Mouse (Mus musculus) gonadal fat pad, adult 2 months (tissue): Measurements from ENCODE around the gene Foxp1. TPM values are rescaled to one million over a fixed set of nuclear protein-coding genes. Genes with fewer than 3 reads are reported as not detected.

Source experiments
- DNase-seq: peaks from one replicate; pipeline ENCODE4 v3.0.0-alpha.2; 2012; ENCODE audit warnings: low read depth
- polyA plus RNA-seq: library from polyadenylated mRNA; depleted of rRNA; stranded (reverse); fragments of >200 nt; gene quantifications from 2 replicates; pipeline ENCODE4 v1.2.3, GENCODE M21; 2012

The Foxp1 gene
- polyA plus RNA-seq, 1 experiment = 26.0 TPM

DNA sequence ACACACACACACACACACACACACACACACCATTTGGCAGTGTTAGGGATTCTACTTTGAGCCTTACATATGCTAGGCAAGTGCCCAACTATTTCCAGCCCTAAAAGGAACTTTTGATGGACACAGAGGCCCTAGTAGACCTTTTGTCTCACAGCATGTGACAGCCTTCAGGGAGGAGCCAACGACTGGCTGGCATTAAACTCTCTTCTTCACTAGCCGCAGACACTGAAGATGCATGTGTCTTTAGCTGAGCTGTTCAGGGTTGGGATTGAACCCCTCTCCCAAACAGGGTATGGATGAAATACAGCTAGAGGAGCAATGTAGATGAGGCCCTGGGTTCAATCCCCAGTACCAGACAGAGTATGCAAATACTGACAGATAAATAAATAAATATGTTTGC, 428.7 kb downstream of the Foxp1 start:
- no peak for DNase-seq

DNA sequence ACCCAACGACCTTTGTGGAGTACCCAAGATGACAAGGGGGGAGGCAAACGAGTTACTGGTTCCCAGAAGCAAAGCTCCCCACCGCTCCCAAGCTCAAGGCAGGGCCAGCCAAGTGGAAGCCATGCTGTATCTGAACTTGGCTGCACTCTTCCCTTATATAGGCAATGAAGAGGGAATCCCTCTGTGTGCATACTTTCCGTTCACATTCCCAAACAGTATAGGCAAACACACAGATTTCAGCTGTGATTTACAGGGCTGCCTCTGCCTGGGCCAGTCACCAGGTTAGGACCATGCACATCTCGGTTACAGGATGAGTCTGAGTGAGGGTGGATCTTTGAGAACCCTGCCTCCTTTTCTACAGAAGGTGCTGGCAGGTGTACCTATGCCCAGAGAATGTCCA, 429.3 kb downstream of the Foxp1 start:
- DNase-seq = no peak

DNA sequence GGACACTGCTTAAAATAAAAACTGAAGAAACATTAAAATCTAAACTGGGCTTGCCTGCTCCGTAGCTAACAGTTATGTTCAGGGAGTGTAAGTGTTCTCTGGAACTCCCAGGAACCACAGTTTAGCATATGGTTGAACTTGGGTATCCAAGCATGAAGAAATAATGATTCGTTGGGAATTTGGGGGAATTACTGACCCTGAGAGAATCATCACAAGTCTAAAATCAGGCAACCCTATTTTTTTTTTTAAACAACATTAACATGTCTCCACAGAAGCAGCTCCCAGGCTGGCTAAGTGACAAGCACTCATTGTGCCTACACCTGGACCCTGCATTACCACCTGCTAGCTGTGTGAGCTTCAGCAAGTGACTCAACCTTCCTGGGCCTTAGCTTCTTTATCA, 430.7 kb downstream of the Foxp1 start:
- no peak for DNase-seq

DNA sequence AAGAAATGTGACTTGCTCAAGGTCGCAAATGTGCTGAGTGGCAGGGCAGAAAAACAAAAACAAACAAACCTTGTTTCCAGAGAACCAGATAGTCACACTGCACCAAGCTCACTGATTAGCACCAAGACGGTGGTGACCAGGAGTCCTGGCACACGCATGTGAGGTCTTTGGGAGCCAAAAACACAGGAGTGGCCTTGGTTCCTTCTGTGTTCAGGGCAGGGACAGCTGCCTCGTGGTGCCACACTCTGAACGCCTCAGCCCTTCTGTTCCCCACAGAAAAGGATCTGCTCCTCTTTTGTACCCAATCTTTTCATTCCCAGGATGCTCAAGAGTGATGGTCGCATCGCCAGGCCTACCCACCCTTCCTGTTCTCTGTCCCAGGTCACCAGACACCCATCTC, 434.9 kb downstream of the Foxp1 start:
- DNase-seq = no peak

DNA sequence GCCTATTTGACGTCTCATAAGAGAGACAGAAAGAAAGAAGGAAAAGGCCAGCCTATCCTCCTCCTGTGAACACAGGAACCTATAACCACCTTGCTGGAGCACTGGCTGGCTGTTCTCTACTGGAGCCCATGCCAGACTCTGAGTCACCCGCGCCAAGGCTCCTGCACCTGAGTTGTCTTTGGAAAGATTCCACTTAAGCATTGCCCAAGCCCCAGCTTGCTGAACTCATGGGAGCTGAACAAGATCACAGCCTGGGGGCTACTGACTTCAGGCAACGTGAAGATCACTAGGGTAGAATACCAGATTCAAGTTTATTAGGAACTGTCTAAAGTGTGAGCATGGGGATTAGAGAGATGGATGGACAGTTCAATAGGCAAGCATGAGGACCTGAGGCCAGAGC, 437.6 kb downstream of the Foxp1 start:
- DNase-seq = peak; percentile 100

GRCm38 (mm10) chr6:99081259-99081658, 441.3 kb downstream of the Foxp1 start:
- no peak for DNase-seq

GRCm38 (mm10) chr6:99079041-99079835, 443.3 kb downstream of the Foxp1 start:
- no peak for DNase-seq

DNA sequence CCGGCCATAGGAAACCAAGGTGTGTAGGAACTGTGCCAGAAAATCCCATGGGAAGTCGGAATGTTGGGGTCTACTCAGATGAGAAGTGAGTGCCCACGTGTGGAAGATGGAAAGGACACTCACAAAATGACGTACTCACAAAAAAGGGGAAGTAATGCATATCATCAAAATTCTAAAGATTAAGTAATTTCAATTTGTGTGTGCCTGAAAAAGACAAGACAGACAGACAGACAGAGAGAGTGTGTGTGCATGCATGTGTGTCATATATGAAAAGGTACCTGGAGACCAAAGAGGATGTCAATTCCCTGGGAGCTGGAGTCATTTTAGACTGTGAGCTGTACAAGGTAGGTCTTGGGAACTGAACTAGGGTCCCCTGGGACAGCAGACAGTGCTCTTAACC, 444.4 kb downstream of the Foxp1 start:
- DNase-seq = no peak

- DNase-seq = peak; percentile 75
Observed at GRCm38 (mm10) chr6:99073303-99074271, 448.9 kb downstream of the Foxp1 start.

DNA sequence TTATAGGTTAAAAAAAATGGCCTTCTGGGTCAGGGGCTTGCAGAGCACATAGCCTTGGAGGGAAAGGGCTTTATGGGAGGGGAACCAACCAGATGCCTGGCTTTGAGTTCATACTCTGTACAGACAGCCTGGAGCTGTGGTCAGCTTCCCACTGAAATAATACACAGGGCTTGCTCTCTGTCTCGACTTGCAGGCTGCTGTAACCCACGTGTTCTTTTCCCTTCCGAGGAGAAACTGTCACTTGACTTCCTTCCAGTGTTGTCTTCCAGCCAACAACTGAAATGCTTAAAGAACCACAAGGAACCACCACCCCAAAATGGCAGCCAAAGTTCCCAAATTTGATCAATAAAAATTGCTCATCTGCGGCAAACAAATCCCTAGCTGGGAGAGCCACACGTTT, 451.8 kb downstream of the Foxp1 start:
- DNase-seq = peak; percentile 87

DNA sequence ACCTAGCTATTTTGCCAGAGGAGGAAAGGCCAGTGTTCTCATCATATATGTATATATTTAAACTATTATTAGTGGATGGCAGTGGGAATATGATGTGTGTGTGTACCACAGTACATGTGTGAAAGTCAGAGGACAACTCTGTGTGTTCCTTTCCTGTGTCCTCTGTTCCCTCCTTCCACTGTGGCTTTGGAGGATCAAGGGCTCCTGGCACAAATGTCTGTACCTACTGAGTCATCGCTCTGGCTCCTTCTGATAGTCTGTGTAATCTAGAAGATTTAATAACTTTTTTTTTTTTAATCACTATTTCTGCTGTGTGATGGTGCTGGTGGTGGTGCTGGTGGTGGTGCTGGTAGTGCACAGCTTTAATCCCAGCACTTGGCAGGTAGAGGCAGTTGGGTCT, 452.8 kb downstream of the Foxp1 start:
- no peak for DNase-seq

DNA sequence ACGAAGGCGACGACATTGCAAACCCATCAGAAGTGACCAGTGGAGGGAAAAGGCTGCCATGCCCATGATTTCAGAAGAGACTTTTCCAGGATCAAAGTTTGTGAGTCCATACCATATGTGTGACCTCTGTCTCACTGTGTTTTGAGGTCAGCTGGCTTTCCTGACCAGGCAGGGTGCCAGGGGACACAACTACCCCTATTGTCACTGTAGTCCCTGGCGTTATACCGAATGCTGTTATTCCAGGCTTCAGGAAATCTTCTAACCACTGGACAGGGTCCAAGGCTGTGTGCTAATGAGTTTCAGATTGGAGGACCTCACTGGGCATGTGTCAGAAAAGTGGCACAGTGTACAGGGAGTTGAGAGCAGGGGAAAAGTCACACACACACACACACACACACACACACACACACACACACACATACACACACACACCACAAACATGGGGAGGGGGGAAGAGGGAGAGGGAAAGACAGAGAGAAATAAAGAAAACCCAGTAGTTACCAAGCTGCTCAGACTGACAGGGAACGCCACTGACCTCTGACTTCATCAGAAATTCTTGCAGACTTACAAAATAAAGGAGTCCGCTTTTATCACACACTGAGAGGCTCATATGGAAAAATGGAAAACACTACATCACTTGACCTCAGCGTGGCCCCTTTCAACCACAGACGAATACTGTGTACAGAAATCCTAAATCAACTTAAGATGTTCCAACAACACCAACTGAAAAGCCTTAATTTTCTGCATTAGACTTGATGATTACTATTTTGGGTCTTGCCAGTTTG, 456.8 kb downstream of the Foxp1 start:
- DNase-seq = no peak

- no peak for DNase-seq
Observed at GRCm38 (mm10) chr6:99063982-99064484, 458.5 kb downstream of the Foxp1 start.

DNA sequence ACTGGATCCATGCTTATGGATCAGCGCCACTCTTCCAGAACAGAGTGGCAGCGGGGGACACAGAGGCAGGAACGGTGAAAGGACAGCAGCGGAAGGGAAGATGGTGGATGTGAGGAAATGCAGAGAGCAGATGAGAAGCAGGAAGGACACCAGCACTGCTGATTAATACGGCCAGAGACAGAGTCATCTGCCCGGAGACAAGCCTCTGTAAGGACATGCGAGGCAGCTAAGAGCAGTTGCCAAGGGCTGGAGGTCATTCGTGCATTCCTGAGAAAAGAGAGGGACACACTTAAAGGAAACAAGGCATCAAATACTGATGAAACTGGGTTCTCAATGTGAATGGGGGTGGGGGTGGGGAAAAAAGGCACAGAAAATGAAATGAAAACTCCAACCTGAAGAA, 459.6 kb downstream of the Foxp1 start:
- DNase-seq = no peak

DNA sequence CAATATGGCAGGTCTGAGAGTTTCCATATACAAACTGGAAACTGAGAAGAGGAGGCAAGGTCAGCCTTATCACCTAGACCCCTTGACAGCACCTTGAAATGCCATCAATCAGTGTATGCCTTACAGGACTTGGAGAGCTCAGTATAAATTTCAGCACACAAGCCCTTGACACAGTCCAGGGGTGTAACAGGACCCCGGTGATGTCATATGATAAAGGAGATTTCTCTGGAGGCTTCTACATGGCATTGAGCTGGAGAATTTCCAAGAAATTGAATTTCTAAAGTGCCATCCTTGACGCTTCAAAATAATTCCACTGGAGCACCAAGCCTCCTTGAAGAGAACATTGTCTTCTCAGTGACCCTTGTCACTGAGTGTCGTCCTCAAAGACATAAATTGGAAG, 463.8 kb downstream of the Foxp1 start:
- no peak for DNase-seq

DNA sequence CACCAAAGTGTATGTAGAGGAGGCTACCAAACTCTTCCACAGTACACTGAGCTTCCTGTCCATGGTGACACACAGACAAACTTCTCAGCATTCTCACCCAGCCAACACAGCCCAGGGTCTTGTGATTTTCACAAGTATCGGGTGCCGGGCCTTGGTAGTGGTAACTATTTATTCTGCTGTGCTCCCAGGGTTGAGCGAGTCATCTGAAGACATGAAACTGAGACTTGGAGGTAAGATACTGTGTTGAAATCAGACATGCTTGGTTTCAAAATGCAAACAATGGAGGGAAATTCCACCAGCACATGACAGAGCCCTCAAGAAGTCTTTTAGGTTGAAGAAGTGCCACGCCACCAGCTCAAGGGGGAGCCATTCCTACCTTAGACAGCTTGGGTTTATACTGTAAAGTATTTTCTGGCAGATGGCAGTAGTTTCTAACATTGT, 465.4 kb downstream of the Foxp1 start:
- DNase-seq = no peak

GRCm38 (mm10) chr6:99056379-99056778, 466.1 kb downstream of the Foxp1 start:
- DNase-seq = no peak

- DNase-seq = no peak
Observed at GRCm38 (mm10) chr6:99053998-99054397, 468.5 kb downstream of the Foxp1 start.

- no peak for DNase-seq
Observed at GRCm38 (mm10) chr6:99053111-99053510, 469.4 kb downstream of the Foxp1 start.

GRCm38 (mm10) chr6:99051724-99052123, 470.8 kb downstream of the Foxp1 start:
- DNase-seq = no peak

- no peak for DNase-seq
Observed at GRCm38 (mm10) chr6:99050288-99051006, 472.1 kb downstream of the Foxp1 start.
